Mouse (Mus musculus) kidney, postnatal 0 days (tissue): Measurements from ENCODE around the gene Tmub1. TPM values are rescaled to one million over a fixed set of nuclear protein-coding genes. Genes with fewer than 3 reads are reported as not detected.

Source experiments
- ATAC-seq: fragments of 200-750 bp; cut with Nextera tagmentation; replicated peaks from 2 replicates; pipeline ENCODE4 v1.8.0; 2017; ENCODE audit warnings: low read depth, moderate number of reproducible peaks, moderate TSS enrichment, moderate library complexity; ENCODE audit not compliant: low FRiP score
- DNase-seq: peaks from one replicate; pipeline ENCODE4 v3.0.0-alpha.2; 2016; ENCODE audit warnings: low spot score
- H3K27ac ChIP-seq: fragments of 300-500 bp; sonication (generic); 2 replicates; pipeline ENCODE4 v1.5.1; 2014; ENCODE audit warnings: mild to moderate bottlenecking
- H3K27me3 ChIP-seq: fragments of 300-500 bp; sonication (generic); 2 replicates; pipeline ENCODE4 v1.6.1; 2014; ENCODE audit warnings: low read length, mixed read lengths; ENCODE audit not compliant: insufficient read depth
- H3K36me3 ChIP-seq: fragments of 300-500 bp; sonication (generic); 2 replicates; pipeline ENCODE4 v1.6.1; 2014; ENCODE audit warnings: low read length, mixed read lengths; ENCODE audit not compliant: insufficient read depth
- H3K4me1 ChIP-seq: fragments of 300-500 bp; sonication (generic); replicated peaks from 2 replicates; pipeline ENCODE4 v1.6.1; 2014; ENCODE audit warnings: antibody characterized with exemption, low read length, mixed read lengths; ENCODE audit not compliant: insufficient read depth
- H3K4me2 ChIP-seq: fragments of 300-500 bp; sonication (generic); 2 replicates; pipeline ENCODE4 v1.6.1; 2014; ENCODE audit warnings: mild to moderate bottlenecking, low read length, moderate library complexity, mixed read lengths
- H3K4me3 ChIP-seq: fragments of 300-500 bp; sonication (generic); replicated peaks from 2 replicates; pipeline ENCODE4 v1.5.1; 2014; ENCODE audit warnings: low read depth, low read length
- H3K9ac ChIP-seq: fragments of 300-500 bp; sonication (generic); 2 replicates; pipeline ENCODE4 v1.6.1; 2014; ENCODE audit warnings: low read depth, low read length
- H3K9me3 ChIP-seq: fragments of 300-500 bp; sonication (generic); replicated peaks from 2 replicates; pipeline ENCODE4 v1.6.1; 2016; ENCODE audit warnings: low read length, inconsistent platforms, mixed read lengths
- CTCF ChIP-seq: IDR thresholded peaks from 2 replicates; pipeline ENCODE4 v1.5.1; 2016; ENCODE audit warnings: antibody characterized with exemption, low read depth, mild to moderate bottlenecking, moderate library complexity
- WGBS: fragments of 180-500 bp; shearing (Covaris S2); extraction: QIAGEN DNeasy Blood & Tissue Kit; methylation state at CpG from one replicate; pipeline ENCODE4 v1.1.7; 2014; 5-methylcytosine and 5-hydroxymethylcytosine counted together
- polyA plus RNA-seq: library from polyadenylated mRNA; unstranded; fragments of >200 nt; fragmentation: Nextera tagmentation; extraction: Ambion mirVana; gene quantifications from 2 replicates; pipeline ENCODE4 v1.2.1, GENCODE M21; 2015

The Tmub1 gene
- polyA plus RNA-seq: 27.0 and 28.0 TPM in 2 replicates

GRCm38 (mm10) chr5:24447624-24448298 is at the start of gene Tmub1:
TSS of gene Tmub1 (minus strand) at chr5:24447854.
- no peaks in the 10 kb centered on the region for H3K9me3 ChIP-seq
- peak within 1 kb of the TSS; percentile 64 for H3K4me2 ChIP-seq
- no peak within 1 kb of the TSS for H3K27ac ChIP-seq
- no peaks in the 10 kb centered on the region for H3K27me3 ChIP-seq
- ATAC-seq (peak; percentile 69), DNase-seq (peak; percentile 79)
- H3K4me3 ChIP-seq: peak within 1 kb of the TSS; percentile 38
- no peak for TF ChIP-seq CTCF
- WGBS: 2% methylated on average over 34 of the region's 34 CpGs
- peaks cover 6% of the 10 kb centered on the region; the same call in 1 of the 2 replicates for H3K36me3 ChIP-seq
- peaks cover 18% of the 10 kb centered on the region; the same call in 1 of the 2 replicates for H3K4me1 ChIP-seq
- H3K9ac ChIP-seq: peak within 1 kb of the TSS; percentile 38

- Histone ChIP-seq H3K4me1 (no peaks in the 10 kb centered on the region), H3K9ac (no peak overlapping the region), H3K36me3 (peaks cover 59% of the 10 kb centered on the region), H3K9me3 (no peaks in the 10 kb centered on the region), H3K27me3 (no peaks in the 10 kb centered on the region), H3K27ac (no peak overlapping the region), H3K4me2 (no peak overlapping the region), H3K4me3 (no peak overlapping the region)
- WGBS: 61% methylated on average over 6 of the region's 6 CpGs
- ATAC-seq: no peak
- TF ChIP-seq CTCF: no peak
- DNase-seq: no peak
These were observed 49.1 kb upstream of the Tmub1 start for GRCm38 (mm10) chr5:24496756-24497155.

GRCm38 (mm10) chr5:24495019-24495418 is 47.4 kb upstream of the Tmub1 start:
- H3K27me3 ChIP-seq: no peaks in the 10 kb centered on the region
- H3K36me3 ChIP-seq: peaks cover 54% of the 10 kb centered on the region
- H3K4me1 ChIP-seq: no peaks in the 10 kb centered on the region
- H3K4me2 ChIP-seq: no peak overlapping the region
- ATAC-seq (no peak), DNase-seq (no peak)
- WGBS: 91% methylated on average over 15 of the region's 15 CpGs
- H3K27ac ChIP-seq: no peak overlapping the region
- H3K4me3 ChIP-seq: no peak overlapping the region
- no peak overlapping the region for H3K9ac ChIP-seq
- no peaks in the 10 kb centered on the region for H3K9me3 ChIP-seq
- TF ChIP-seq CTCF: no peak

DNA sequence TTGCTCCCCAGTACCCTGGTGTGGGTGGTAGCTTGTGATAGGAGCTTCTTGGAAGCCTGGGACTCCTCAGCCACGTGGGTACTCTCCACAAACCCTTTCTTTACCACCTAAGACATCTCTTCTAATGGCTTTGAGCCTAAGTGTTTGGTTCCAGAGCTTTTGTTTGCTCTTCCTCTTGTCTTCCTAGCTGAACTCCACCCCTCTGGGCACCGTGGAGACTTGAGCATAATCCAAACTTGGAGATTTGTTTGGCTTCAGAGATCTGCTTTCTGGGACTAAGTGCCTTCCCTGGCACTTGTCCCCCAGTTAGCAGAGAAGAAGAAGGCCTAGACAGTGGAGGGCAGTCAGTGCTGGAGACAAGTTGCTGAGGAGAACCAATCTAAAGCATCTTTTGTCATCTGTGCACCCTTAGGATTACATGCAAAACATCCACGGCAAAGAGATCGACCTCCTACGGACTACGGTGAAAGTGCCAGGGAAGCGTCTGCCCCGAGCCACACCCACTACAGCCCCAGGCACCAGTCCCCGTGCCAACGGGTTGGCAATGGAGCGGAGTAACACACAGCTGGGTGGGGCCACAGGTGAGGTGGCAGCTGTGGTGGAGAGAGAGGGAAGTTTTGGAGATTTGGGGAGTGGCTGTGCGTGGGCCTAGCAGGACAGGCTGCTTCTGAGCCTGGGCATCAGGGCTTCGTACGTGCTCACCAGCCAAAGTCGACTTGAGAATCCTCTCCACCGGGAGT is 45.1 kb upstream of the Tmub1 start:
- ATAC-seq (no peak), DNase-seq (no peak)
- no peak overlapping the region for H3K9ac ChIP-seq
- no peaks in the 10 kb centered on the region for H3K27me3 ChIP-seq
- no peaks in the 10 kb centered on the region for H3K9me3 ChIP-seq
- no peak for TF ChIP-seq CTCF
- H3K36me3 ChIP-seq: peaks cover 65% of the 10 kb centered on the region
- no peak overlapping the region for H3K4me2 ChIP-seq
- H3K4me3 ChIP-seq: no peak overlapping the region
- no peak overlapping the region for H3K27ac ChIP-seq
- no peaks in the 10 kb centered on the region for H3K4me1 ChIP-seq
- WGBS: 84% methylated on average over 16 of the region's 16 CpGs

- no peak overlapping the region for H3K9ac ChIP-seq
- H3K27ac ChIP-seq: no peak overlapping the region
- no peak overlapping the region for H3K4me2 ChIP-seq
- peaks cover 55% of the 10 kb centered on the region for H3K36me3 ChIP-seq
- H3K9me3 ChIP-seq: no peaks in the 10 kb centered on the region
- no peaks in the 10 kb centered on the region for H3K27me3 ChIP-seq
- DNase-seq: no peak
- no peak for TF ChIP-seq CTCF
- no peak for ATAC-seq
- H3K4me3 ChIP-seq: no peak overlapping the region
- 52% methylated on average over 14 of the region's 14 CpGs for WGBS
- peaks cover 5% of the 10 kb centered on the region; the same call in 1 of the 2 replicates for H3K4me1 ChIP-seq
These were observed 42.8 kb upstream of the Tmub1 start for GRCm38 (mm10) chr5:24490413-24490920.

DNA sequence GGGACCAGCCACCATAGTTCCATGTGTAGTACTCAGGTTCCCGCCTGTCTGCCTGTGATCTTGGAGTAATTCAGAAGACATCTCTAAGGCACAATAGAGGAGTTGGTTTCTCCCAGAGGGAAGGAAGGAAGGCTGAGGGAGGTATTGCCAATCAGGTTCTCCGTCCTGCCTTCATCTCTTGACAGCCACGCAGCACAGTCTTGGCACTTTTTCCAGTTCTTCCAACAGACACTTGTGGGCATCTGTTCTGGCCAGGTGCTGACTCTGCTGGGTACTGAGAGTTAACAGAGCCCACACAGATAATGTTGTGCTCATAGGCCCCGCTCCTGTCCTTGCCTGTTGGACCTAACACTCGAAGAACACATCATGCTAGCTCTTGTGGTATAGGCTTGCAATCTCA is 39.1 kb upstream of the Tmub1 start:
- ATAC-seq (no peak), DNase-seq (no peak)
- TF ChIP-seq CTCF: no peak
- Histone ChIP-seq H3K36me3 (peaks cover 40% of the 10 kb centered on the region), H3K27me3 (no peaks in the 10 kb centered on the region), H3K27ac (no peak overlapping the region), H3K4me1 (peaks cover 8% of the 10 kb centered on the region; the same call in 1 of the 2 replicates), H3K9ac (no peak overlapping the region), H3K4me3 (no peak overlapping the region), H3K4me2 (no peak overlapping the region), H3K9me3 (no peaks in the 10 kb centered on the region)
- 93% methylated on average over 5 of the region's 5 CpGs for WGBS
